Mouse (Mus musculus) forebrain, embryonic 10.5 days (tissue): ENCODE measurements at regions not wholly inside any gene's neighbourhood (a gene's known extent, or its start where the extent isn't known, plus 50 kb on each side); places are given as distances from the start of the nearest gene placed in this dataset.

ENCODE experiments used
- DNase-seq: peaks from one replicate; pipeline ENCODE4 v3.0.0-alpha.2; 2017; ENCODE audit warnings: low spot score; ENCODE audit errors: extremely low spot score
- H3K27ac ChIP-seq: fragments of 300-500 bp; sonication (generic); 2 replicates; pipeline ENCODE4 v1.5.1; 2016; ENCODE audit warnings: mild to moderate bottlenecking
- H3K27me3 ChIP-seq: fragments of 300-500 bp; sonication (generic); 2 replicates; pipeline ENCODE4 v1.6.1; 2016; ENCODE audit warnings: mild to moderate bottlenecking; ENCODE audit not compliant: poor library complexity, severe bottlenecking
- H3K36me3 ChIP-seq: fragments of 300-500 bp; sonication (generic); replicated peaks from 2 replicates; pipeline ENCODE4 v1.6.1; 2016; ENCODE audit warnings: mild to moderate bottlenecking, moderate library complexity
- H3K4me1 ChIP-seq: fragments of 300-500 bp; sonication (generic); 2 replicates; pipeline ENCODE4 v1.6.1; 2016
- H3K4me3 ChIP-seq: fragments of 300-500 bp; sonication (generic); 2 replicates; pipeline ENCODE4 v1.5.1; 2016; ENCODE audit warnings: mild to moderate bottlenecking, moderate library complexity
- H3K9me3 ChIP-seq: fragments of 300-500 bp; sonication (generic); 2 replicates; pipeline ENCODE4 v1.6.1; 2016; ENCODE audit warnings: mild to moderate bottlenecking, moderate library complexity
- WGBS: fragments of 180-500 bp; shearing (Covaris S2); methylation state at CpG from one replicate; pipeline ENCODE4 v1.1.7; 2016; 5-methylcytosine and 5-hydroxymethylcytosine counted together

DNA sequence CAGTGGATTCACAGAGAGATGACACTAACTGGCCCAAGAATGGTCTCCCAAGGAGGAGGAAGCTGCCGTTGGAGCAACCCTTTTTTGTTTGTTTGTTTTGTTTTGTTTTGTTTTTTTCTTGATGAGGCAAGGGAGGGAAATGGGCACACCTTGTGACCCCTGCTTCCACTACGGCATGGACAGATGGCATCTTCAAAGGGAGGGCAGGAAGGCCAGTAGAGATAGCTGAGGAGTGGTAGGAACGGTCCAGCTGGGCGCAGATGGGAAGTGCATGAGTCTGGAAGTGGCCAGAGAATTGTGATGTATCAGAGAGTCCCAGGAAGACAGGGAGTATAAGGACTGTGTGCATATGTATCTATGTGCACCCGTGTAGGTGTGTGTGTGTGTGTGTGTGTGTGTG, 63.1 kb upstream of the Gjb5 start:
- H3K4me3 ChIP-seq = no peak overlapping the region
- DNase-seq = no peak
- WGBS = 84% methylated on average over 5 of the region's 5 CpGs
- H3K27me3 ChIP-seq = peaks cover 10% of the 10 kb centered on the region
- H3K9me3 ChIP-seq = peaks cover 2% of the 10 kb centered on the region; the same call in 1 of the 2 replicates
- H3K36me3 ChIP-seq = no peaks in the 10 kb centered on the region
- no peak overlapping the region for H3K27ac ChIP-seq
- H3K4me1 ChIP-seq = peaks cover 25% of the 10 kb centered on the region

DNA sequence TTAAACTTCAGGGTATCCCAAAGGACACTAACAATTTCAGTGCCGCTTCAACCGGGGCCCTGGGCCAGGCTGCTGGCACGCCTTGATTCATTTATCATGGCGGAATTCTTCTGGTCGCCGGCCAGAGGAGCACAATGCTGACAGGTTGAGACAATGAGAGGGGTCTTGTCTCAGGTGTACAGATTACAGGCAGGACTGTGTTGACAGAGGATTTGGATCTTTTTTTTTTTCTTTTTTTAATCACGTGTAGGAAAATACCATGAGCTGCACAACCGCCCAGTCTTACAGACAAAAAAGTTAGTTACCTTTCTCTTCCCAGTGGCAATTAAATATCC, 61.8 kb upstream of the Gjb5 start:
- 55% methylated on average over 8 of the region's 8 CpGs for WGBS
- peaks cover 10% of the 10 kb centered on the region for H3K27me3 ChIP-seq
- DNase-seq = no peak
- H3K27ac ChIP-seq = 0 out of 2 replicates have a peak overlapping the region, but pooled peaks have one; percentile 44
- peaks cover 27% of the 10 kb centered on the region for H3K4me1 ChIP-seq
- no peaks in the 10 kb centered on the region for H3K36me3 ChIP-seq
- no peak overlapping the region for H3K4me3 ChIP-seq
- H3K9me3 ChIP-seq = no peaks in the 10 kb centered on the region

DNA sequence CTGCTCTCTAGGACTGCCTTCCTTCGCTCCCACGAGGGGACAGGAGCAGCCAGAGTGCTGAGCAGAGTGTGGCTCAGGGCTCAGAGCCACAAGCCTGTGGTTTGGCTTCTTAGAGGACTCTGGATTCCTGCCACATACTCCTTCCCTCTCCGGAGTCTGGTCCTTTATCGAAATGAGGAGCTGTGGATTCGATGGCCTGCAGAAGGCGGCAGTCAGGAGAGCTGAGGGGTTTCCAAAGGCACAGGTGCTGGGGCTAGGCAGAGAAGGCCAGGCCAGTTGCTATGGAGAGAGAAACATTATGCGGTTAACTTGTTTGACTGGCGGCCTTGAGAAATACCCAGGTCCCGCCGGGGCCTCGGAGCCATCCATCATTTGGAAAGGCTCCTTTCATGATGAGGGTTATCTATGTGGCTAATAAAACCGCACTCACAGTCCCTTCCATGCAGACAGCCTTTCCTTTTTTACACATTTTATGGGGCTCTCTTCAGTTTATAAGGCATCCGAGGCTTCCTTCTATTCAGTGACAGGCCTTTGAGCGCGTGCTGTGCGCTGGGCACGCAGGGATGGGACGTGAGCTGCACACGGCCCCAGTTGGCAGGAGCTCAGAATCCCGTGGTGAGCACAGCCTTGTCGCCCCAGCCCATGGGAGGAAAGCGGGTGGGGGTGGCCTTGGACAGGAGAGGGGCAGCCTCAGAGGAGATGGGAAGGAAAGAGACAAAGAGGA, 61.2 kb upstream of the Gjb5 start:
- no peak for DNase-seq
- Histone ChIP-seq H3K4me3 (no peak overlapping the region), H3K27ac (0 out of 2 replicates have a peak overlapping the region, but pooled peaks have one; percentile 44), H3K4me1 (peaks cover 32% of the 10 kb centered on the region), H3K36me3 (no peaks in the 10 kb centered on the region), H3K27me3 (peaks cover 10% of the 10 kb centered on the region), H3K9me3 (no peaks in the 10 kb centered on the region)
- WGBS = 47% methylated on average over 22 of the region's 22 CpGs

- WGBS = 66% methylated on average over 7 of the region's 7 CpGs
- no peak for DNase-seq
- H3K27ac ChIP-seq = no peak overlapping the region
Measured at GRCm38 (mm10) chr4:127416906-127417305, 58.9 kb upstream of the Gjb5 start.

GRCm38 (mm10) chr4:127413997-127414964, 56.3 kb upstream of the Gjb5 start:
- DNase-seq = no peak

More at GRCm38 (mm10) chr4:127416906-127417305, 58.9 kb upstream of the Gjb5 start:
- Histone ChIP-seq H3K4me3 (no peak overlapping the region), H3K36me3 (no peaks in the 10 kb centered on the region), H3K9me3 (no peaks in the 10 kb centered on the region), H3K27me3 (peaks cover 10% of the 10 kb centered on the region), H3K4me1 (peaks cover 24% of the 10 kb centered on the region)

More at GRCm38 (mm10) chr4:127413997-127414964, 56.3 kb upstream of the Gjb5 start:
- Histone ChIP-seq H3K4me1 (peaks cover 20% of the 10 kb centered on the region), H3K36me3 (no peaks in the 10 kb centered on the region), H3K27me3 (peaks cover 7% of the 10 kb centered on the region), H3K4me3 (no peak overlapping the region), H3K27ac (no peak overlapping the region), H3K9me3 (no peaks in the 10 kb centered on the region)
- WGBS = 60% methylated on average over 14 of the region's 14 CpGs
